Mouse (Mus musculus): Measurements from ENCODE around the gene Otub2. TPM values are rescaled to one million over a fixed set of nuclear protein-coding genes. Genes with fewer than 3 reads are reported as not detected.

Gene Otub2
- polyA plus RNA-seq (2012; rRNA removed): 4.9 and 5.7 TPM in 2 replicates

DNA sequence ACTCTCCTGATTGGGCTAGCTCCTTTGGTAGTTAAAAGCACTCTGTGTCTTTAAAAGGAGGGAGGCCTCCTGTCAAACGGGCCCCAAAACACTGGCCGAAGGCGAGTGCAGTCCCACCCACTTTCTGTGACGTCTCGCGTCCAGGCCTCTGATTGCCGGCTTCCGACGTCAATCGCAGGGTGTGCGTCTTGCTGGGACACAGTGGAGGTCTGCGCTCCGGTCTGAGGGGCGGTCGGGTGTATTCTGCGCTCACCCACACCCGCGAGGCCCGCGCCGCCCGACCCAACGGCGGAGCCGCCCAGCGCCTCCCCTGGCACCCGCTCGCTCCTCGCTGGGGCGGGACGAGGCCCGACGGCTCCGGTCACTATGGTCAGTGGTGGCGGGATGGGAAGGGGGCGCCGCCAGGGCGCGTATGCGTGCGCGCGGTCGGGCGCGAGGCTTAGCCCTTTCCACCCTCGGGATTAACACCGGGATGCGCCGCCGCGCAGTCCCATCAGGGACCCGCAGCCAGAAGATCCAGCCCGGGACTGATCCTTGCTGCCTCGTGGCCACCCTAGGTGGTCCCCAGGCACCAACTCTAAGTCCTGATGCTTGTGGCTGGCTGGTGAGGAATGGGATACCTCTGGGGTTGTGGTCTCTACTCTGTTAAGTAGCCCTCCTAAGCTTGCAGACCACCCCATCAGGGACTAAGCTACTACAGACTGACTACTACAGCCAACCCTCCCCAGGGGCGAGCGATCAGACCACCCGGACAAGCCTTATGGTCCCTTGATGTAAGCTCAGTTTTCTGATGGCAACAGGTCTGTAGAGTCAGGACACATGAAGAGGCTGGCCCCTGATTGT lies at the start of gene Otub2:
Gene Otub2, plus strand, starts transcription at position 178 of the 843 bp plus-strand sequence.
- H3K4me3 ChIP-seq (ENCODE audit: extremely low read depth, insufficient read depth, insufficient read length): peak within 1 kb of the TSS; percentile 75
- no peaks in the 10 kb centered on the region for H3K36me3 ChIP-seq (ENCODE audit: control insufficient read depth, insufficient read depth, low read length)
- no peaks in the 10 kb centered on the region for H3K4me1 ChIP-seq (ENCODE audit: control insufficient read depth, insufficient read depth, insufficient read length)
- H3K27me3 ChIP-seq (ENCODE audit: control insufficient read depth, insufficient read depth, low read length): no peaks in the 10 kb centered on the region
- TF ChIP-seq POLR2A (IDR thresholded peaks at IDR 0.05; ENCODE audit: low read depth, low read length) (no peak), CTCF (IDR thresholded peaks at IDR 0.05; ENCODE audit: extremely low read depth, insufficient read depth, insufficient read length, insufficient replicate concordance) (no peak)
- peak; percentile 77 to 95 for DNase-seq (ENCODE audit: low read depth in 1 of 2, low spot score in 2 of 2)
- 2% methylated on average over 58 of the region's 58 CpGs for WGBS
- peak within 1 kb of the TSS; percentile 36; the same call in 1 of the 2 replicates for H3K27ac ChIP-seq (ENCODE audit: insufficient read depth, low read length)

DNA sequence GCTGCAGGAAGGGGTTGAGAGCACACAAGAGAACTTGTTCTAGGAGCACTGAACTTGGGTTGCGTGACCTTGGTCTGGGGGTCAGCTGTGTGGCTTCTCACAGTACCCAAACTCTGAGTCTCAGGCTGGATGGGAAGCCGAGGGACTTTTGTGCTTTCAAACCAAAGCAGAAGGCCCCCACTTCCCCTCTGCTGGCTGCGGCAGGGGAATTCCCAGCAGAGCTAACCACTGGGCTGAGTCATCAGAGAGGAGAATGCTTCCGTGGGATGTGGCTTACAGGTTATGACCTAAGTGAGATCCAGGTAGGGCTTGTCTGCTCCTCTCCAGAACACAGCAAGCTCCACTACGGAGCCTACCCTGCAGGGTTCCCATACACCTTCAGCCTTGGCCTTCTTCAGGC lies 47.3 kb upstream of the Otub2 start:
- WGBS: 8% methylated on average over 5 of the region's 5 CpGs

DNA sequence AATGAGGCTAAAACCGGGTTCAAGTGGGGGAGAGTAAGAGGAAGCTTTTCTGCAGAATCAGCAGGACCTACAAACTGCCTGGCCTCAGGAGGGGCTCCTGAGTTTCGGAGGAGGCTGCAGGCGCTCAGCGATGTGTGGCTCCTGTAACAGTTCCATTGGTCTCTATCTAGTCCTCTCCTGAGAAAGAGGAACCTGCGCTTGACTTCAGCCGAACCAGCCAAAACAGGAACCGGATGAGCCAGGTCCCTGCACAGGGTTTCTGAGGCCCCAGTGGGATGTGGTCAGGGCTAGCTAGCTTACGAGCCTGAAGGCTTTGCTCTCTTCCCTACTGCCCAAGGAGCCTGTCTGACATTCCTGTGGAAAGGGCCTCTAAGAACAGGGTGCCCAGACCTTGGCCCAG lies 45.0 kb upstream of the Otub2 start:
- no peak overlapping the region for H3K4me3 ChIP-seq (ENCODE audit: extremely low read depth, insufficient read depth, insufficient read length)
- no peaks in the 10 kb centered on the region for H3K27me3 ChIP-seq (ENCODE audit: control insufficient read depth, insufficient read depth, low read length)
- 16% methylated on average over 8 of the region's 8 CpGs for WGBS
- H3K27ac ChIP-seq (ENCODE audit: insufficient read depth, low read length): peak overlapping the region; percentile 84
- peaks cover 69% of the 10 kb centered on the region for H3K4me1 ChIP-seq (ENCODE audit: control insufficient read depth, insufficient read depth, insufficient read length)
- H3K36me3 ChIP-seq (ENCODE audit: control insufficient read depth, insufficient read depth, low read length): no peaks in the 10 kb centered on the region
- peak; percentile 76 to 82 for DNase-seq (ENCODE audit: low read depth in 1 of 2, low spot score in 2 of 2)
- no peak for TF ChIP-seq CTCF (IDR thresholded peaks at IDR 0.05; ENCODE audit: extremely low read depth, insufficient read depth, insufficient read length, insufficient replicate concordance)
- no peak for TF ChIP-seq POLR2A (IDR thresholded peaks at IDR 0.05; ENCODE audit: low read depth, low read length)

More for the DNA sequence above, 47.3 kb upstream of the Otub2 start:
- Histone ChIP-seq H3K4me3 (ENCODE audit: extremely low read depth, insufficient read depth, insufficient read length) (no peak overlapping the region), H3K36me3 (ENCODE audit: control insufficient read depth, insufficient read depth, low read length) (no peaks in the 10 kb centered on the region), H3K27me3 (ENCODE audit: control insufficient read depth, insufficient read depth, low read length) (no peaks in the 10 kb centered on the region), H3K27ac (ENCODE audit: insufficient read depth, low read length) (peak overlapping the region; percentile 60), H3K4me1 (ENCODE audit: control insufficient read depth, insufficient read depth, insufficient read length) (peaks cover 65% of the 10 kb centered on the region)
- TF ChIP-seq CTCF (IDR thresholded peaks at IDR 0.05; ENCODE audit: extremely low read depth, insufficient read depth, insufficient read length, insufficient replicate concordance) (no peak), POLR2A (IDR thresholded peaks at IDR 0.05; ENCODE audit: low read depth, low read length) (no peak)
- peak; percentile 73 to 83 for DNase-seq (ENCODE audit: low read depth in 1 of 2, low spot score in 2 of 2)

DNA sequence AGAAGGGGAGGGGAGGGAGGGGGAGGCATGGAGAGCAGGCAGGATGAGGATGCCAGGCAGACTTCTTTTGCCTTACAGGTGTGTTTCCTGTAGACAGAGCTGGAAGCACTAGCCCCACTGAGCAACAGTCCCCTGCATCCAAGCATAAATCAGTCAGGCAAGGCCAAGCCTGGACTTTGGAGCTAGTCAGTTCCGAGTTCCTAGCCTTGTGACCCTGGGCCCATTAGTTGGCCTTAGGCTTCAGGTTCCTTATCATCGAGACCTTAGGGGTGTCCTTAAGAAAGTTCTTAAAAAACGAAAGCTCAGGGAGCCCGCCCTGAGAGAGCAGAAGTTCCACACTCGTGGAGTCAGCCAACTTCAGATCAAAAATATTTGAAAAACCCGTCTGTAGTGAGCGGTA lies 43.5 kb upstream of the Otub2 start:
- WGBS: 80% methylated on average over 7 of the region's 7 CpGs
- DNase-seq (ENCODE audit: low read depth in 1 of 2, low spot score in 2 of 2): no peak
- Histone ChIP-seq H3K27me3 (ENCODE audit: control insufficient read depth, insufficient read depth, low read length) (no peaks in the 10 kb centered on the region), H3K27ac (ENCODE audit: insufficient read depth, low read length) (no peak overlapping the region), H3K4me3 (ENCODE audit: extremely low read depth, insufficient read depth, insufficient read length) (no peak overlapping the region), H3K36me3 (ENCODE audit: control insufficient read depth, insufficient read depth, low read length) (no peaks in the 10 kb centered on the region), H3K4me1 (ENCODE audit: control insufficient read depth, insufficient read depth, insufficient read length) (peaks cover 58% of the 10 kb centered on the region)
- TF ChIP-seq POLR2A (IDR thresholded peaks at IDR 0.05; ENCODE audit: low read depth, low read length) (no peak), CTCF (IDR thresholded peaks at IDR 0.05; ENCODE audit: extremely low read depth, insufficient read depth, insufficient read length, insufficient replicate concordance) (no peak)

DNA sequence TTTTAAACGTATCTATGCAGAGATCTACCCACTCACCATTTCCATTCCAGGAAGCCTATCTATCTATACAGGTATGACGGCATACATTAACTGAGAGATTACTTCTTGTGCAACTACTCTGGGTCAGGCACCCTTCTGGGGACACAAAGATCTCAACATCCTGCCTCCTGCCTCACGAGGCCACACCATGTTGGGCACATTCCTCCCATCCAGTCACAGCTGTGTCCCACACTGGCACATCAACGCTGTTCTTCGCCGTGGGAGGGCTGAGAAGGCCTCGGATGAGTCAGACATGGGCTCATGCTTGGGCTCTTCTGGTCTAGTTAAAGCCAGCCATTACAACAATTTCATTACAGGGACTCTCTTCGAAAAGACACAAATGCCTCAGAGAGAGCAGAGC lies 41.5 kb upstream of the Otub2 start:
- 59% methylated on average over 8 of the region's 8 CpGs for WGBS
- TF ChIP-seq CTCF (IDR thresholded peaks at IDR 0.05; ENCODE audit: extremely low read depth, insufficient read depth, insufficient read length, insufficient replicate concordance) (no peak), POLR2A (IDR thresholded peaks at IDR 0.05; ENCODE audit: low read depth, low read length) (no peak)
- no peak for DNase-seq (ENCODE audit: low read depth in 1 of 2, low spot score in 2 of 2)
- peak overlapping the region; percentile 17 for H3K27ac ChIP-seq (ENCODE audit: insufficient read depth, low read length)
- H3K27me3 ChIP-seq (ENCODE audit: control insufficient read depth, insufficient read depth, low read length): no peaks in the 10 kb centered on the region
- H3K36me3 ChIP-seq (ENCODE audit: control insufficient read depth, insufficient read depth, low read length): no peaks in the 10 kb centered on the region
- peaks cover 40% of the 10 kb centered on the region for H3K4me1 ChIP-seq (ENCODE audit: control insufficient read depth, insufficient read depth, insufficient read length)
- H3K4me3 ChIP-seq (ENCODE audit: extremely low read depth, insufficient read depth, insufficient read length): no peak overlapping the region

DNA sequence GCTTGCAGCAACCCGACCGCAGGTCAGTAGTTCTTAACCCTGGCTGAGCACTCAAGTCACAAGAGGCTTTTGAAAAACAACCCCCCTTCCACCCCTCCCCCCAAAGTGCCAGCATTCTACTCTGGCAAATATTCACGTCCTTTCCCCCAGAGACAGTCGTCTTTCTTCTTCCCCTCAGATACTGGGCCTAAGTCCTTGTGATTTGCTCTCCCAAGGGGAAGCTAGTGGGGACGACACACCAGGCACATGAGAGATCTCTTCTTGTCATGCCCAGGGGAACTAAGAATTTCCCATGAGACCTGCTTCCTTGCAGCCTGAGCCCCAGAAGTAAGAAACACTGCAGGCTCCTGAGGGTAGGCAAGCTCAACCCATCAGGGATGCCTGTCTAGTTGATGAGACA lies 41.1 kb upstream of the Otub2 start:
- DNase-seq (ENCODE audit: low read depth in 1 of 2, low spot score in 2 of 2): no peak
- Histone ChIP-seq H3K4me1 (ENCODE audit: control insufficient read depth, insufficient read depth, insufficient read length) (peaks cover 36% of the 10 kb centered on the region), H3K27ac (ENCODE audit: insufficient read depth, low read length) (peak overlapping the region; percentile 34; the same call in 1 of the 2 replicates), H3K4me3 (ENCODE audit: extremely low read depth, insufficient read depth, insufficient read length) (no peak overlapping the region), H3K36me3 (ENCODE audit: control insufficient read depth, insufficient read depth, low read length) (no peaks in the 10 kb centered on the region), H3K27me3 (ENCODE audit: control insufficient read depth, insufficient read depth, low read length) (no peaks in the 10 kb centered on the region)
- no peak for TF ChIP-seq CTCF (IDR thresholded peaks at IDR 0.05; ENCODE audit: extremely low read depth, insufficient read depth, insufficient read length, insufficient replicate concordance)
- TF ChIP-seq POLR2A (IDR thresholded peaks at IDR 0.05; ENCODE audit: low read depth, low read length): no peak
- WGBS: 37% methylated on average over 5 of the region's 5 CpGs

DNA sequence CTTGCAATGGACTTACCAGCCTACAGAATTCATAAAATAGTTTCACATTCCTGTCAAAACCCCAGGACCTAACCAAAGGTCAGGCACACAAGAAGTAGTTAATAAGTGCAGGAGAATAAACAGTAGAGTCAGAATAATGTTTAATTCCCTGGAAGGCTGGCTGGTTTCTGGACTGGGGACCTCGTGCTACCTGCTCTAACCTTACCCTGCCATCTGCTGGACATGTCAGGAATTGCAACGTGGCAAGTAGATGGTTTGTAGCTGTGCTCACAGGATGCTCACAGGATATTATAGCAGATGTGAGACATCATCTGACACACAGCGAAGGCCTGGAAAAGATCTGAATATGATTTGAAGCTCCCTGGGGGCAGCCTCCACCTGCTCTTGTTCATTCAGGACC lies 40.0 kb upstream of the Otub2 start:
- no peak overlapping the region for H3K27ac ChIP-seq (ENCODE audit: insufficient read depth, low read length)
- H3K4me3 ChIP-seq (ENCODE audit: extremely low read depth, insufficient read depth, insufficient read length): no peak overlapping the region
- 0% methylated on average over 3 of the region's 3 CpGs for WGBS
- TF ChIP-seq POLR2A (IDR thresholded peaks at IDR 0.05; ENCODE audit: low read depth, low read length) (no peak), CTCF (IDR thresholded peaks at IDR 0.05; ENCODE audit: extremely low read depth, insufficient read depth, insufficient read length, insufficient replicate concordance) (peak; percentile 89; the same call in 1 of the 2 replicates)
- no peaks in the 10 kb centered on the region for H3K27me3 ChIP-seq (ENCODE audit: control insufficient read depth, insufficient read depth, low read length)
- peaks cover 31% of the 10 kb centered on the region for H3K4me1 ChIP-seq (ENCODE audit: control insufficient read depth, insufficient read depth, insufficient read length)
- no peaks in the 10 kb centered on the region for H3K36me3 ChIP-seq (ENCODE audit: control insufficient read depth, insufficient read depth, low read length)
- DNase-seq (ENCODE audit: low read depth in 1 of 2, low spot score in 2 of 2): peak; percentile 61 to 81

All from spleen, adult 2 months (tissue).